Mouse (Mus musculus) activated CD4-positive, CD25-positive, alpha-beta regulatory T cell (primary cell): ENCODE measurements around the gene Ugt2a2. TPM values are rescaled to one million over a fixed set of nuclear protein-coding genes. Genes with fewer than 3 reads are reported as not detected.

Experiments used
- polyA plus RNA-seq, 2 experiments: library from polyadenylated mRNA; unstranded; fragments of 100-300 nt; shearing (Covaris generic); gene quantifications; one replicate each; pipeline ENCODE4 v1.2.1; 2017

Ugt2a2 gene
- not detected for polyA plus RNA-seq

GRCm38 (mm10) chr5:87482160-87482559 lies at the start of gene Ugt2a2:
TSS of gene Ugt2a2 (minus strand) at chr5:87482260.

GRCm38 (mm10) chr5:87490771-87491170 lies 8.7 kb upstream of the Ugt2a2 start, which contains the start of gene Ugt2a1:
TSS of gene Ugt2a1 (minus strand) at chr5:87490871.

DNA sequence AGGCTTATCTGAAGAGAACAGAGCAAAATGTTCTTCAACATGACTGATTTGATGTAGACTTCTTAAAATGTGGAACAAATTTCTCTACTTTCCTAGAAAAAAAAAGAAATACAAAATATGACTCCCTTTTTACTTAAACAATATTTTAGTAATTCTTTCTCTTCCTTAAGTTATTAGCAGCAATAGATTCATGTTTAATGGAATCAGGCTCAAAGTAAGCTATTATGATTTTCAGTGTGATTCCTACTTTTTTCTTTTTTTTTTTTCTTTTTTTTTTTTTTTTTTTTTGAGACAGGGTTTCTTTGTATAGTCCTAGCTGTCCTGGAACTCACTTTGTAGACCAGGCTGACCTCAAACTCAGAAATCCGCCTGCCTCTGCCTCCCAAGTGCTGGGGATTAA lies 4.6 kb upstream of the Ugt2a2 start, which contains the start of gene Gm43638:
Gene Gm43638, minus strand, starts transcription at position 101 of the 400 bp plus-strand sequence.

DNA sequence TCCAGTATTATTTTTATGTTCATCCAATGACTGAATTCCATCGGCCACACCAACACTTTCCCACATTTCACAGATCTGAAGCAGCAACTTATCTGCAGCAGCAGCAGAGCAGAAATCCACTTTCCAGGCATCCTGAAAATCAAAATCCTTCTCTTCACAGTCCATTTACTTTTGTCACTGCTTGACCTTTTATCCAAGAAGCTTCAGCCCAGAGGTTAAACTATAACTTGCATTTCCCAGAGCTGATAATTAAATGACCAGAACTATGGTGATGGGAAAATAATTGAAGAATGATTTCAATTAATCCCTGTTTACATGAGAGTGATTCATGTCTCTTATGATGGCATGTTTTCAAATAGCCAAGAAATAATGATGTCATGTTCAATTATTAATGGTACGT lies 58.0 kb downstream of the Ugt2a2 start, which contains the start of gene Ugt2b38:
Gene Ugt2b38, minus strand, starts transcription at position 163 of the 400 bp plus-strand sequence.

Other genes starting within 250 kb of the Ugt2a2 start
- under 1 TPM in 1 of 2 experiments, not detected in 1; 0.23 TPM for gene Ugt2b37, start 227.5 kb downstream of the Ugt2a2 start, polyA plus RNA-seq
- gene Ugt2a3, start 145.1 kb downstream of the Ugt2a2 start, polyA plus RNA-seq, result under 1 TPM in 1 of 2 experiments, not detected in 1; 0.14 TPM
- not detected for gene Ugt2b38, start 58.1 kb downstream of the Ugt2a2 start, polyA plus RNA-seq
- gene Gm43638, start 4.5 kb upstream of the Ugt2a2 start, polyA plus RNA-seq, result not detected
- gene Ugt2a1, start 8.6 kb upstream of the Ugt2a2 start, polyA plus RNA-seq, result not detected
- not detected for gene Sult1b1, start 55.9 kb upstream of the Ugt2a2 start, polyA plus RNA-seq
- under 1 TPM; 0.11 to 0.16 TPM for gene Sult1d1, start 86.8 kb upstream of the Ugt2a2 start, polyA plus RNA-seq
- gene Sult1e1, start 109.3 kb upstream of the Ugt2a2 start, polyA plus RNA-seq, result not detected
- gene Csn1s1, start 183.9 kb upstream of the Ugt2a2 start, polyA plus RNA-seq, result 1 to 10 TPM in 1 of 2 experiments, not detected in 1; 1.3 TPM
- gene Csn2, start 217.4 kb upstream of the Ugt2a2 start, polyA plus RNA-seq, result under 1 TPM in 1 of 2 experiments, not detected in 1; 0.31 TPM